Mouse (Mus musculus) kidney, embryonic 15.5 days (tissue): ENCODE results near the gene Phlda2. TPM values are rescaled to one million over a fixed set of nuclear protein-coding genes. Genes with fewer than 3 reads are reported as not detected.

Source experiments
- ATAC-seq: fragments of 200-750 bp; cut with Nextera tagmentation; replicated peaks from 2 replicates; pipeline ENCODE4 v1.8.0; 2017; ENCODE audit warnings: moderate TSS enrichment; ENCODE audit not compliant: low FRiP score
- H3K27ac ChIP-seq: fragments of 300-500 bp; sonication (generic); 2 replicates; pipeline ENCODE4 v1.5.1; 2015; ENCODE audit warnings: mild to moderate bottlenecking, inconsistent platforms
- H3K27me3 ChIP-seq: fragments of 300-500 bp; sonication (generic); 2 replicates; pipeline ENCODE4 v1.6.1; 2015; ENCODE audit warnings: inconsistent platforms
- H3K36me3 ChIP-seq: fragments of 300-500 bp; sonication (generic); 2 replicates; pipeline ENCODE4 v1.6.1; 2015; ENCODE audit warnings: inconsistent platforms
- H3K4me1 ChIP-seq: fragments of 300-500 bp; sonication (generic); 2 replicates; pipeline ENCODE4 v1.6.1; 2015; ENCODE audit warnings: inconsistent platforms
- H3K4me2 ChIP-seq: fragments of 300-500 bp; sonication (generic); 2 replicates; pipeline ENCODE4 v1.6.1; 2015; ENCODE audit warnings: moderate library complexity, mild to moderate bottlenecking, inconsistent platforms
- H3K4me3 ChIP-seq: fragments of 300-500 bp; sonication (generic); replicated peaks from 2 replicates; pipeline ENCODE4 v1.5.1; 2015; ENCODE audit warnings: mild to moderate bottlenecking, inconsistent platforms
- H3K9ac ChIP-seq: fragments of 300-500 bp; sonication (generic); 2 replicates; pipeline ENCODE4 v1.6.1; 2015; ENCODE audit warnings: mild to moderate bottlenecking, inconsistent platforms
- H3K9me3 ChIP-seq: fragments of 300-500 bp; sonication (generic); replicated peaks from 2 replicates; pipeline ENCODE4 v1.6.1; 2016; ENCODE audit warnings: inconsistent platforms
- WGBS: fragments of 180-500 bp; shearing (Covaris S2); methylation state at CpG from one replicate; pipeline ENCODE4 v1.1.7; 2015; ENCODE audit warnings: mixed read lengths; 5-methylcytosine and 5-hydroxymethylcytosine counted together
- polyA plus RNA-seq: library from polyadenylated mRNA; unstranded; fragments of >200 nt; fragmentation: Nextera tagmentation; extraction: Ambion mirVana; gene quantifications from 2 replicates; pipeline ENCODE4 v1.2.1, GENCODE M21; 2015

Phlda2 gene
- polyA plus RNA-seq, 1 experiment from 2014 or later: 10.8 TPM

- H3K4me2 ChIP-seq: 0 out of 2 replicates have a peak overlapping the region, but pooled peaks have one; percentile 34
- 26% methylated on average over 10 of the region's 10 CpGs for WGBS
Observed at GRCm38 (mm10) chr7:143474811-143475210, 28.1 kb downstream of the Phlda2 start.

GRCm38 (mm10) chr7:143473347-143474101, 29.4 kb downstream of the Phlda2 start, which contains the start of gene Slc22a18:
Gene Slc22a18 (plus strand): TSS chr7:143473736.
- Histone ChIP-seq H3K27me3 (no peaks in the 10 kb centered on the region), H3K9ac (0 out of 2 replicates have a peak within 1 kb of the TSS, but pooled peaks have one; percentile 27), H3K4me3 (0 out of 2 replicates have a peak within 1 kb of the TSS, but pooled peaks have one; percentile 12), H3K27ac (no peak within 1 kb of the TSS), H3K4me1 (peaks cover 24% of the 10 kb centered on the region; the same call in 1 of the 2 replicates), H3K4me2 (peak within 1 kb of the TSS; percentile 34), H3K9me3 (no peaks in the 10 kb centered on the region), H3K36me3 (no peaks in the 10 kb centered on the region)
- ATAC-seq: no peak
- 34% methylated on average over 4 of the region's 4 CpGs for WGBS

More at GRCm38 (mm10) chr7:143474811-143475210, 28.1 kb downstream of the Phlda2 start:
- no peak overlapping the region for H3K4me3 ChIP-seq
- H3K9ac ChIP-seq: no peak overlapping the region
- ATAC-seq: peak; percentile 52; the same call in 1 of the 2 replicates
- H3K27me3 ChIP-seq: no peaks in the 10 kb centered on the region
- H3K27ac ChIP-seq: no peak overlapping the region
- peaks cover 19% of the 10 kb centered on the region; the same call in 1 of the 2 replicates for H3K4me1 ChIP-seq
- H3K9me3 ChIP-seq: no peaks in the 10 kb centered on the region
- no peaks in the 10 kb centered on the region for H3K36me3 ChIP-seq

GRCm38 (mm10) chr7:143469946-143470345, 33.0 kb downstream of the Phlda2 start:
- Histone ChIP-seq H3K27me3 (0 out of 2 replicates have a peak, but pooled peaks cover 5% of the 10 kb centered on the region), H3K9me3 (no peaks in the 10 kb centered on the region), H3K4me1 (peaks cover 41% of the 10 kb centered on the region), H3K36me3 (no peaks in the 10 kb centered on the region), H3K9ac (no peak overlapping the region), H3K4me3 (no peak overlapping the region), H3K4me2 (no peak overlapping the region), H3K27ac (no peak overlapping the region)
- 17% methylated on average over 8 of the region's 8 CpGs for WGBS
- ATAC-seq: 0 out of 2 replicates have a peak, but pooled peaks have one; percentile 6

GRCm38 (mm10) chr7:143467714-143468113, 35.2 kb downstream of the Phlda2 start:
- no peak for ATAC-seq
- 15% methylated on average over 6 of the region's 6 CpGs for WGBS

GRCm38 (mm10) chr7:143466099-143466677, 36.8 kb downstream of the Phlda2 start:
- Histone ChIP-seq H3K9ac (no peak overlapping the region), H3K9me3 (peaks cover 4% of the 10 kb centered on the region; the same call in 1 of the 2 replicates), H3K27me3 (0 out of 2 replicates have a peak, but pooled peaks cover 5% of the 10 kb centered on the region), H3K4me3 (no peak overlapping the region), H3K27ac (no peak overlapping the region), H3K4me1 (peaks cover 51% of the 10 kb centered on the region), H3K36me3 (no peaks in the 10 kb centered on the region), H3K4me2 (no peak overlapping the region)
- no peak for ATAC-seq
- 37% methylated on average over 14 of the region's 14 CpGs for WGBS

More at GRCm38 (mm10) chr7:143467714-143468113, 35.2 kb downstream of the Phlda2 start:
- Histone ChIP-seq H3K4me2 (no peak overlapping the region), H3K27ac (no peak overlapping the region), H3K9me3 (no peaks in the 10 kb centered on the region), H3K36me3 (no peaks in the 10 kb centered on the region), H3K9ac (no peak overlapping the region), H3K27me3 (0 out of 2 replicates have a peak, but pooled peaks cover 5% of the 10 kb centered on the region), H3K4me3 (no peak overlapping the region), H3K4me1 (peaks cover 42% of the 10 kb centered on the region)

GRCm38 (mm10) chr7:143464811-143465560, 38.0 kb downstream of the Phlda2 start:
- H3K4me1 ChIP-seq: peaks cover 55% of the 10 kb centered on the region
- no peaks in the 10 kb centered on the region for H3K36me3 ChIP-seq
- peaks cover 16% of the 10 kb centered on the region for H3K9me3 ChIP-seq
- 26% methylated on average over 56 of the region's 56 CpGs for WGBS
- H3K27ac ChIP-seq: peak overlapping the region; percentile 59
- peak overlapping the region; percentile 37 for H3K9ac ChIP-seq
- 0 out of 2 replicates have a peak, but pooled peaks cover 5% of the 10 kb centered on the region for H3K27me3 ChIP-seq
- peak overlapping the region; percentile 71 for H3K4me2 ChIP-seq
- ATAC-seq: 0 out of 2 replicates have a peak, but pooled peaks have one; percentile 16
- H3K4me3 ChIP-seq: peak overlapping the region; percentile 39

GRCm38 (mm10) chr7:143463865-143464415, 39.0 kb downstream of the Phlda2 start:
- Histone ChIP-seq H3K9ac (no peak overlapping the region), H3K27me3 (0 out of 2 replicates have a peak, but pooled peaks cover 10% of the 10 kb centered on the region), H3K4me2 (peak overlapping the region; percentile 32; the same call in 1 of the 2 replicates), H3K9me3 (peaks cover 27% of the 10 kb centered on the region), H3K4me3 (no peak overlapping the region), H3K27ac (peak overlapping the region; percentile 59), H3K36me3 (no peaks in the 10 kb centered on the region), H3K4me1 (peaks cover 50% of the 10 kb centered on the region)
- no peak for ATAC-seq
- WGBS: 36% methylated on average over 11 of the region's 11 CpGs

GRCm38 (mm10) chr7:143462516-143462915, 40.4 kb downstream of the Phlda2 start:
- no peak overlapping the region for H3K4me3 ChIP-seq
- H3K4me1 ChIP-seq: peaks cover 45% of the 10 kb centered on the region
- no peak overlapping the region for H3K9ac ChIP-seq
- WGBS: 79% methylated on average over 5 of the region's 5 CpGs
- no peak for ATAC-seq
- no peak overlapping the region for H3K4me2 ChIP-seq
- no peaks in the 10 kb centered on the region for H3K36me3 ChIP-seq
- no peak overlapping the region for H3K27ac ChIP-seq
- H3K27me3 ChIP-seq: 0 out of 2 replicates have a peak, but pooled peaks cover 12% of the 10 kb centered on the region
- H3K9me3 ChIP-seq: peaks cover 30% of the 10 kb centered on the region

- Histone ChIP-seq H3K27ac (peak overlapping the region; percentile 62; the same call in 1 of the 2 replicates), H3K4me2 (peak overlapping the region; percentile 63; the same call in 1 of the 2 replicates)
- ATAC-seq: no peak
Observed at GRCm38 (mm10) chr7:143461920-143462319, 41.0 kb downstream of the Phlda2 start.

GRCm38 (mm10) chr7:143461294-143461870, 41.6 kb downstream of the Phlda2 start:
- peak overlapping the region; percentile 63 for H3K4me2 ChIP-seq
- H3K9me3 ChIP-seq: peaks cover 30% of the 10 kb centered on the region
- H3K36me3 ChIP-seq: no peaks in the 10 kb centered on the region
- 38% methylated on average over 23 of the region's 32 CpGs for WGBS
- peaks cover 43% of the 10 kb centered on the region for H3K4me1 ChIP-seq
- 0 out of 2 replicates have a peak overlapping the region, but pooled peaks have one; percentile 12 for H3K9ac ChIP-seq
- H3K27ac ChIP-seq: peak overlapping the region; percentile 62
- H3K27me3 ChIP-seq: 0 out of 2 replicates have a peak, but pooled peaks cover 12% of the 10 kb centered on the region
- H3K4me3 ChIP-seq: peak overlapping the region; percentile 57
- peak; percentile 42 for ATAC-seq

More at GRCm38 (mm10) chr7:143461920-143462319, 41.0 kb downstream of the Phlda2 start:
- H3K4me3 ChIP-seq: no peak overlapping the region
- no peaks in the 10 kb centered on the region for H3K36me3 ChIP-seq
- H3K9me3 ChIP-seq: peaks cover 30% of the 10 kb centered on the region
- H3K27me3 ChIP-seq: 0 out of 2 replicates have a peak, but pooled peaks cover 12% of the 10 kb centered on the region
- 0 out of 2 replicates have a peak overlapping the region, but pooled peaks have one; percentile 12 for H3K9ac ChIP-seq
- WGBS: 44% methylated on average over 11 of the region's 11 CpGs
- H3K4me1 ChIP-seq: peaks cover 44% of the 10 kb centered on the region
